Mouse (Mus musculus) CH12.LX (cell line): ENCODE data around the gene Abr. TPM values are rescaled to one million over a fixed set of nuclear protein-coding genes. Genes with fewer than 3 reads are reported as not detected.

ENCODE experiments used
- DNase-seq: peaks from one replicate; pipeline ENCODE4 v3.0.0-alpha.2; 2013; ENCODE audit errors: extremely low read depth
- H3K27ac ChIP-seq: 2 replicates; pipeline ENCODE4 v1.5.1; 2012; ENCODE audit warnings: low read depth, mild to moderate bottlenecking, control low read depth, moderate library complexity; ENCODE audit not compliant: insufficient read depth
- H3K27me3 ChIP-seq: replicated peaks from 2 replicates; pipeline ENCODE3; 2012; ENCODE audit warnings: inconsistent platforms
- H3K36me3 ChIP-seq, 2 experiments: replicated peaks in 1 of 2; 2 replicates each; pipeline versions ENCODE3 to v1.6.1; 2012; ENCODE audit warnings: inconsistent platforms in 1 of 2, low read length in 1 of 2, mild to moderate bottlenecking in 1 of 2, mixed read lengths in 1 of 2, moderate library complexity in 1 of 2; ENCODE audit not compliant: control insufficient read depth in 1 of 2, insufficient read depth in 1 of 2
- H3K4me1 ChIP-seq, 2 experiments: 2 replicates each; pipeline ENCODE4 v1.6.1; 2012; ENCODE audit warnings: inconsistent platforms in 1 of 2, moderate library complexity in 1 of 2; ENCODE audit not compliant: insufficient read depth in 2 of 2, control insufficient read depth in 1 of 2
- H3K4me2 ChIP-seq: 2 replicates; pipeline ENCODE4 v1.6.1; 2012; ENCODE audit warnings: low read depth, mild to moderate bottlenecking, control low read depth; ENCODE audit not compliant: poor library complexity, insufficient read depth, severe bottlenecking
- H3K4me3 ChIP-seq, 3 experiments: fragments of 150-350 bp in 1 of 3; sonication (generic) in 1 of 3; replicated peaks in 1 of 3; 2 replicates each; pipeline versions ENCODE3 to v1.5.1; 2011 to 2012; ENCODE audit warnings: low read depth in 2 of 3, low read length in 2 of 3, mild to moderate bottlenecking in 2 of 3, moderate library complexity in 2 of 3, control low read depth in 1 of 3, improper control_type of control experiment in 1 of 3, inconsistent platforms in 1 of 3, mixed read lengths in 1 of 3; ENCODE audit not compliant: poor library complexity in 1 of 3
- H3K79me2 ChIP-seq: replicated peaks from 2 replicates; pipeline ENCODE4 v1.6.1; 2012; ENCODE audit warnings: mild to moderate bottlenecking, moderate library complexity; ENCODE audit not compliant: control insufficient read depth, poor library complexity, insufficient read depth, severe bottlenecking; ENCODE audit errors: extremely low read depth
- H3K9ac ChIP-seq: 2 replicates; pipeline ENCODE4 v1.6.1; 2012; ENCODE audit warnings: low read depth, mild to moderate bottlenecking, control low read depth, moderate library complexity; ENCODE audit not compliant: insufficient read depth
- H3K9me3 ChIP-seq: replicated peaks from 2 replicates; pipeline ENCODE3; 2012; ENCODE audit warnings: low read length, inconsistent platforms, mixed read lengths
- BHLHE40 ChIP-seq: IDR thresholded peaks from 2 replicates; pipeline ENCODE4 v1.6.1; 2011; ENCODE audit warnings: mild to moderate bottlenecking, low read depth, low read length, improper control_type of control experiment
- CHD1 ChIP-seq: IDR thresholded peaks from 2 replicates; pipeline ENCODE4 v1.6.1; 2012; ENCODE audit warnings: low read depth, low read length, improper control_type of control experiment, inconsistent platforms
- CHD2 ChIP-seq: IDR thresholded peaks from 2 replicates; pipeline ENCODE4 v1.6.1; 2011; ENCODE audit warnings: low read length, improper control_type of control experiment
- CTCF ChIP-seq, 2 experiments: IDR thresholded peaks in 1 of 2; conservative IDR thresholded peaks in 1 of 2; 2 replicates each; pipeline ENCODE4 v1.5.1; 2011 to 2012; ENCODE audit warnings: low read depth in 2 of 2, low read length in 2 of 2, improper control_type of control experiment in 1 of 2, inconsistent platforms in 1 of 2, mild to moderate bottlenecking in 1 of 2, moderate library complexity in 1 of 2
- ELF1 ChIP-seq: IDR thresholded peaks from 2 replicates; pipeline ENCODE4 v1.6.1; 2014; ENCODE audit warnings: low read depth, mild to moderate bottlenecking, inconsistent platforms, low read length, improper control_type of control experiment
- ETS1 ChIP-seq: conservative IDR thresholded peaks from 2 replicates; pipeline ENCODE4 v1.6.1; 2012; ENCODE audit warnings: low read depth, mild to moderate bottlenecking, inconsistent platforms, low read length, improper control_type of control experiment, moderate library complexity
- GABPA ChIP-seq: IDR thresholded peaks from 2 replicates; pipeline ENCODE4 v1.6.1; 2012; ENCODE audit warnings: low read depth, low read length, improper control_type of control experiment, inconsistent platforms; ENCODE audit not compliant: insufficient replicate concordance
- JUN ChIP-seq: IDR thresholded peaks from 2 replicates; pipeline ENCODE4 v1.6.1; 2011; ENCODE audit warnings: low read depth, mild to moderate bottlenecking, low read length, improper control_type of control experiment, moderate library complexity; ENCODE audit not compliant: insufficient read depth
- JUND ChIP-seq: conservative IDR thresholded peaks from 2 replicates; pipeline ENCODE4 v1.6.1; 2011; ENCODE audit warnings: low read depth, low read length, improper control_type of control experiment
- MAFK ChIP-seq: IDR thresholded peaks from 2 replicates; pipeline ENCODE4 v1.6.1; 2011; ENCODE audit warnings: low read length, improper control_type of control experiment; ENCODE audit not compliant: insufficient replicate concordance
- MAZ ChIP-seq: IDR thresholded peaks from 2 replicates; pipeline ENCODE4 v1.6.1; 2012; ENCODE audit warnings: low read depth, mild to moderate bottlenecking, inconsistent platforms, low read length, improper control_type of control experiment, moderate library complexity
- MEF2A ChIP-seq: IDR thresholded peaks from 2 replicates; pipeline ENCODE4 v1.6.1; 2014; ENCODE audit warnings: low read depth, mild to moderate bottlenecking, inconsistent platforms, low read length, improper control_type of control experiment, borderline replicate concordance
- MXI1 ChIP-seq: IDR thresholded peaks from 2 replicates; pipeline ENCODE4 v1.6.1; 2011; ENCODE audit warnings: mild to moderate bottlenecking, low read depth, low read length, improper control_type of control experiment
- NELFE ChIP-seq: IDR thresholded peaks from 2 replicates; pipeline ENCODE4 v1.6.1; 2011; ENCODE audit warnings: low read depth, low read length, improper control_type of control experiment
- POLR2A ChIP-seq: IDR thresholded peaks from 2 replicates; pipeline ENCODE4 v1.6.1; 2011; ENCODE audit warnings: low read depth, mild to moderate bottlenecking, improper control_type of control experiment, low read length
- RAD21 ChIP-seq: IDR thresholded peaks from 2 replicates; pipeline ENCODE4 v1.6.1; 2011; ENCODE audit warnings: low read depth, mild to moderate bottlenecking, low read length, improper control_type of control experiment, moderate library complexity
- SIN3A ChIP-seq: IDR thresholded peaks from 2 replicates; pipeline ENCODE4 v1.6.1; 2012; ENCODE audit warnings: low read length, improper control_type of control experiment, inconsistent platforms
- SMC3 ChIP-seq: IDR thresholded peaks from 2 replicates; pipeline ENCODE4 v1.6.1; 2011; ENCODE audit warnings: low read depth, low read length, improper control_type of control experiment
- TCF12 ChIP-seq: IDR thresholded peaks from 2 replicates; pipeline ENCODE4 v1.6.1; 2014; ENCODE audit warnings: low read depth, mild to moderate bottlenecking, inconsistent platforms, low read length, improper control_type of control experiment
- USF1 ChIP-seq: IDR thresholded peaks from 2 replicates; pipeline ENCODE4 v1.6.1; 2014; ENCODE audit warnings: low read depth, mild to moderate bottlenecking, inconsistent platforms, low read length, improper control_type of control experiment
- ZC3H11A ChIP-seq: IDR thresholded peaks from 2 replicates; pipeline ENCODE4 v1.6.1; 2012; ENCODE audit warnings: low read depth, mild to moderate bottlenecking, inconsistent platforms, low read length, improper control_type of control experiment
- ZKSCAN1 ChIP-seq: IDR thresholded peaks from 2 replicates; pipeline ENCODE4 v1.6.1; 2012; ENCODE audit warnings: low read depth, inconsistent platforms, low read length, improper control_type of control experiment, borderline replicate concordance
- dilution Hi-C: fragments of 300-500 bp; cut with MboI; formaldehyde crosslinking; loops from 2 replicates; pipeline ENCODE4 v1.14.3; 2020; ENCODE audit warnings: low sequenced_read_pairs; ENCODE audit not compliant: extremely low pct_unique_long_range_greater_than_20kb, extremely low pct_ligation_motif_present
- in situ Hi-C: fragments of 300-500 bp; cut with MboI; formaldehyde crosslinking; loops from 3 replicates; pipeline ENCODE4 v1.14.3; 2019; ENCODE audit warnings: low sequenced_read_pairs, low pct_ligation_motif_present, low pct_unique_long_range_greater_than_20kb, mixed read lengths
- polyA plus RNA-seq: library from polyadenylated mRNA; unstranded; fragments of >175 nt; gene quantifications from 2 replicates; pipeline ENCODE4 v1.2.1, GENCODE M21; 2012; ENCODE audit warnings: low read depth; ENCODE audit not compliant: insufficient read length
- total RNA-seq, 2 experiments: library from RNA; depleted of rRNA; stranded (reverse); fragments of 300-350 nt in 1 of 2; fragments of >200 nt in 1 of 2; gene quantifications; 2 replicates each; pipeline ENCODE4 v1.2.3; 2012 to 2014

Abr gene
- total and polyA plus RNA-seq, 3 experiments = 21.0 to 49.5 (median 37.4) TPM

- Histone ChIP-seq H3K36me3 (peaks cover 0 to 7% of the 10 kb centered on the region in 2 experiments), H3K9me3 (peaks cover 2% of the 10 kb centered on the region), H3K4me2 (no peak overlapping the region), H3K4me3 (no peak overlapping the region), H3K4me1 (no peaks in the 10 kb centered on the region), H3K27me3 (no peaks in the 10 kb centered on the region), H3K9ac (no peak overlapping the region), H3K79me2 (no peaks in the 10 kb centered on the region), H3K27ac (no peak overlapping the region)
- TF ChIP-seq JUND (no peak), RAD21 (peak; percentile 9), BHLHE40 (no peak), CTCF (conservative IDR thresholded peaks at IDR 0.05 in 1 of 2, IDR thresholded peaks at IDR 0.05 in 1 of 2; ENCODE audit: low read depth in 2 of 2, low read length in 2 of 2) (peak; percentile 10 to 43; a peak in 3 of 4 replicates), SMC3 (peak; percentile 23; the same call in 1 of the 2 replicates), USF1 (no peak), MXI1 (no peak), JUN (no peak), NELFE (no peak), ELF1 (no peak), CHD1 (no peak), GABPA (no peak), ZKSCAN1 (no peak), MEF2A (no peak), MAFK (no peak), ZC3H11A (no peak), MAZ (no peak), TCF12 (no peak), SIN3A (no peak), ETS1 (no peak)
- dilution Hi-C loops = no loop called here
- in situ Hi-C loops = no loop called here
- DNase-seq = no peak
Observed at GRCm38 (mm10) chr11:76387097-76387496, 235.0 kb downstream of the Abr start.

DNA sequence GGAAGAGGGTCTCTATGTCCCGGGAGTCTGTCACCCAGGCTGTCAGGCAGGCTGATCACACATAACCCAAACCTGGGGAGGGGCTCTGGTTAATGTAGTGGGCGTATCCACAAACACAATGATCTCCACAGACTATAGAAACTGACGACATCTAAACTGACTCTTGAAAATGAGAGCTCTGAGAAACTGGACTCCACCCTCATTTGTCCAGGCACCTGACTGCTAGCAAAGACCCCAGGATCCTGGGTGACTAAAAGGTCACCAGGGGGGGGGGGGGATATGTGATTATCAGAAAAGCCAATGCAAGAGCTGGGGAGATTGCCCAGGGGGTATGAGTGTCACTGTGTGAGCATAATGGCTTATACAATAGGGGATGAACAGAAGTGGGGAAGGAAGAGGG lies 236.4 kb downstream of the Abr start:
- Histone ChIP-seq H3K9me3 (no peaks in the 10 kb centered on the region), H3K9ac (no peak overlapping the region), H3K4me3 (no peak overlapping the region), H3K79me2 (no peaks in the 10 kb centered on the region), H3K4me2 (no peak overlapping the region), H3K36me3 (peaks cover 0 to under 1% of the 10 kb centered on the region in 2 experiments), H3K27ac (no peak overlapping the region), H3K4me1 (no peaks in the 10 kb centered on the region), H3K27me3 (no peaks in the 10 kb centered on the region)
- in situ Hi-C loops (no loop called here), dilution Hi-C loops (no loop called here)
- TF ChIP-seq POLR2A (no peak), CHD2 (no peak)
- DNase-seq = no peak
